In the genomic region with DNA sequence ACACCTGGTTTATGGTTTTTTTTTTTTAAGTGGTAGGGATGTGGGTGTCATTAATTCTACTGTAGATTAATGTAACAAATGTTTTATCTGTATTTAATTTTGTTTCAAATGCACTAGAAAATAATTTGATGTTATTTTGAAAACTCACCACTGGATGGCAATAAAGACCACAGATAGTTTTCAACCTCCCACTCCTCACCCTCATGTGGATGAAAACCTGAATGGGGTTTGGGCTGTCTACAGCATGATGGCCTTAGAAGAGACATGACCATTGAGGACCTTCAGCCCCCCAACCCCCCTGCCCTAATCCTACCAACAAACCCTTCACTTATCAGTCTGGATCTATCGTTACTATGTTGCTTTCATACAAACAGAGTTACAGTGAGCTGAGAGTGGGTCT, we compare ENCODE assay signal across 10 mouse cellular contexts. TPM values are rescaled to one million over a fixed set of nuclear protein-coding genes. Genes with fewer than 3 reads are reported as not detected.
DNase-seq lines count a peak whose midpoint lies in the region; ATAC-seq and TF ChIP-seq lines count a peak whose summit lies in the region.
"Had no signal": no experiment of that assay in that cellular context is flagged by ENCODE, and none has a peak within 500 bp of the region (broad histone marks: within the 10 kb centered on the region; RNA-seq: fewer than 3 reads in every experiment).

No protein-coding gene starts in this region.

- ATAC-seq in Patski = no peak

- peak; percentile 3 for DNase-seq in kidney, adult 9 months
- no peak for DNase-seq in kidney, adult 11 months
- peak; percentile 10 for DNase-seq in A20 (ENCODE audit: low read depth, low spot score)
- no peak for DNase-seq in Patski (ENCODE audit: low read depth, low spot score)
- peak; percentile 19 for DNase-seq in mesoderm, embryonic 11.5 days (ENCODE audit: low read depth, low spot score)
- DNase-seq in urinary bladder, adult 18-20 months (ENCODE audit: low spot score in 2 of 2) = no peak
- DNase-seq in kidney, postnatal 4 days = no peak
- no peak for DNase-seq in MN1 (ENCODE audit: low spot score)
- DNase-seq: cerebellum, adult 11-12 months; gastrocnemius, postnatal 10 days had no signal

- CTCF ChIA-PET in Patski (lab: Charles Lee) = interaction anchor here (1.1 to 1.6 kb wide), 2 partner anchors 11 to 421 kb away, joined by 5 to 8 read pairs; no protein-coding TSS in a partner anchor

- H3K27me3 ChIP-seq in Patski = peaks cover 37% of the 10 kb centered on the region

- in situ Hi-C loops in Patski (cut with MboI; ENCODE audit: low pct_unique_long_range_greater_than_20kb) = loop anchor here (5.0 to 10.0 kb wide), 2 partner anchors 418 to 920 kb away; no protein-coding TSS in a partner anchor

- TF ChIP-seq CTCF in Patski (IDR thresholded peaks at IDR 0.05) = peak; percentile 57

- POLR2A ChIA-PET in Patski (lab: Charles Lee) = no interaction called here

RNA-seq across cellular contexts. Expression of gene Mfsd1, which starts 42.1 kb away (rescaled TPM):
- 189 TPM for polyA plus RNA-seq in Patski (2021)

Comparison
In these comparisons a context has a peak if more than half of its experiments do, and no peak if none do; other contexts are left out.
1. DNase-seq: peak in kidney, adult 9 months (single experiment), A20 (single experiment) and mesoderm, embryonic 11.5 days (single experiment); none in kidney, adult 11 months (single experiment), Patski (single experiment), urinary bladder, adult 18-20 months (0 of 2), kidney, postnatal 4 days (0 of 2) and MN1 (single experiment).